Mouse (Mus musculus) left cerebral cortex, postnatal 25 days (tissue): ENCODE results near the gene Gm20708. TPM values are rescaled to one million over a fixed set of nuclear protein-coding genes. Genes with fewer than 3 reads are reported as not detected.

ENCODE experiments used
- DNase-seq, 2 experiments: peaks; one replicate each; pipeline ENCODE4 v3.0.0; 2022; ENCODE audit warnings: low spot score in 2 of 2, mixed read lengths in 1 of 2
- intact Hi-C: fragments of 180-260 bp; cut with DNase I; formaldehyde crosslinking; loops from one replicate; pipeline ENCODE4 v1.15.1; 2025
- total RNA-seq, 2 experiments: library from RNA; stranded (reverse); gene quantifications; 2 replicates each; pipeline ENCODE4 v1.2.3; 2021

Gm20708 gene
- total RNA-seq, 2 experiments from 2014 or later = 1.7 to 2.4 TPM

DNA sequence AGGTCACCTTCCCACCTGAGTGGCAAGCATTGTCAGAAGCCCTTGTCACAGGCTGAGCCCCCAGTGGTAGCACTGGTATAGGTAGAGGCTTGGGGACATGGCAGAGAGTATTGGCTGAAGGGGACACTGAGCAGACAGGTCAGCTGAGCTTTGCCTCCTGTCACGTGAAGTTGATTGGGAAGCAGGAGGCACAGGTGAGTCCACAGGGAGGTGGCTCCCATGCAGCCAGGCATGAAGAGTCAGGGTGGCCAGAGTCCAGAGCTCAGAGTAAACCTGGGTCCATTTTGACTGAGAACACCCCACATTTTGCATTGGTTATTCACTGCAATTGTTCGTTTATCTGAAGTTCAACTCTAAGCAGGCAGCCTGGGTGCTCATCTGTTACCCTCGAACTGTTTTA, 43.4 kb downstream of the Gm20708 start:
- intact Hi-C loops = no loop called here
- DNase-seq = no peak

DNA sequence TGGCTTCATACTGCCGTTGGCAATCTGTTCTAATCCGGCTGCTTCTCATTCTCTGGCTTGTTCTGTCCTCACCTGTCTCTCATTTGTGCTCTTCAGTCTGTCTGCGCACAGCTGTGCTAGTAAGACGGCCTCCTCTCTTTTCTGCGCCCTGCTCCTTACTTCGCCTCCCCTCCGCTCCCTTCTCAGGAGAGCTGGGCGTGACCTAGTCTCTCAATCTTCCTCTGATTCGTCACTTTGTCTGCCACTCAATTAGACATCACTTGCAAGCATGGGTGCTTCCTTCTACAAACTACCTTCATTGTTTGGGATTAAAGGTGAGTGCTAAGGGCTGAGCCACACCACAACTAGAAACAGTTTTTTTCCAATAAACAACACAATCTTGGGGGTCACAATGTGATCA, 44.8 kb downstream of the Gm20708 start:
- intact Hi-C loops = no loop called here
- DNase-seq = no peak

DNA sequence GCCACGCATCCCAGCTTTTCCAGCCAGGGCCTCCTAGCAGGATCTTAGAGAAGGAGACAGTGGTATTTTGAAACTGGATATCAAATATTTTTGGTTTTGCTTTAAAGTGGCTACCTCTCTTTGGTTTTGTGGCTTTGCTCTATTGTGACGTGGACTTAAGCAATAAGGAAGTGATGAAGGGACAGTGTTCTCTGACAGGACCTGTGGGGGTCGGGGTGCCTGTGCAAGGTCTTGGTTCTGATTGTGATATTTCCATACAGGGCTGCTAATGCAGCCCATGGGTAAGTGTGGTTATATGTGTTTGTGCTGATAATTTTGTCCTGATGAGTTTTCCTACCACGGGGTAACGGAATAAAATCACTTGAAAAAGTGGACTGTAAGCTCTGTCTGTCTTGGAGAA, 45.9 kb downstream of the Gm20708 start:
- intact Hi-C loops = no loop called here
- no peak for DNase-seq

DNA sequence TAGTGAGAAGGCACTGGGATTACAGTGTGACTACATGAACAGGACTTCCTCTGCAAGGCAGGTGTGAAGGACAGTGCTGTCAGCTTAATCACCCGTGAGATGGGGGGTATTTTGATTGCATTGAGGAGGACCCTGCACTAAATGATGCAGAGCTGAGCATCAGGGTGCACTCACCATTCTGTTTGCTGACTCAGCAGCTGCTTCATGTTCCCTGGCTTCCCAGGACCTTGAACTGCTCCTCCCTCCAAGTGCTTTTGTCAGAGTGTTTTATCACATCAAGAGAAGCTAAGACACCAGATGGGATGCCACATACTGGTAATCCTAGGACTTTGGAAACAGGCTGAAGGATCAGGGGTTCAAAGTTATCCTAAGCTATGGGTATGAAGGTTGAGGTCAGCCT, 46.5 kb downstream of the Gm20708 start:
- no peak for DNase-seq
- intact Hi-C loops = no loop called here

DNA sequence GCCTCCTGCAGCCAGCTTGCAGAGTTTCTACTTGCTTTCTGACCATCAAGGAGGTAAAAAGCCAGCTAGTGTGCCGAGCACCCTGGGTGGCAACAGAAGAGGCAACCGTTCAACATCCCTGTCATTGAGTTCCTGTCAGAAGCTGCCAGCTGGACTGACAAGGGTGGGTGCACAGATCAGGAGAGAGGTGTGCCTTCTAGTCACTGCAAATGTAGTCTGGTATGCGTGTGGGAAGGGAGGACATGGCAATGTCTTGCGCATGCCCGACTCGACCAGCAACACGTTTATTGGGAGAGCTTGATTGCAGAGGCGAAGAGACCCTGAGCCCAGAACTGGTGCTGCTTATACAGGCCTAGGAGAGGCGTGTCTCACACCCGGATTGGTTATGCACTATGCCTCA, 48.0 kb downstream of the Gm20708 start:
- intact Hi-C loops = no loop called here

DNA sequence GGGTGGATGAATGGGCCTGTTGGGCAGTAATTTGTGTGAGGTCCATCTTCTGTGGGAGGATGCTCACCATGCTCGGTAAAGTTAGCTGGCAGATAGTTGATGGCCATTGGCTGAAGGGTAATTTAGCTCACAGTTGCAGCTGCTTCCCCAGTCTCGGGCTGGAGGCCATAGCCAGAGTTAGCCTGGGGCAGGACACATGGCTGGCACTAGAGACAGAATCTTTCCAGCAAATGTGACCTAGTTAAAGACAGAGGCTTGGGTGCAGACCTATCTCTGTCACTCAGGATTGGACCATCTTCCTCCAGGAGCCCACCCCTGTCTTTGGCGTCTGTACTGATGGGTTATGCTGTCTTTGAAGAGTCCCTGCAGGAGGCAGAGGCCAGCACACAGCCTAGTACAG, 48.9 kb downstream of the Gm20708 start:
- intact Hi-C loops = no loop called here
- no peak for DNase-seq

More for the DNA sequence above, 48.0 kb downstream of the Gm20708 start:
- no peak for DNase-seq

DNA sequence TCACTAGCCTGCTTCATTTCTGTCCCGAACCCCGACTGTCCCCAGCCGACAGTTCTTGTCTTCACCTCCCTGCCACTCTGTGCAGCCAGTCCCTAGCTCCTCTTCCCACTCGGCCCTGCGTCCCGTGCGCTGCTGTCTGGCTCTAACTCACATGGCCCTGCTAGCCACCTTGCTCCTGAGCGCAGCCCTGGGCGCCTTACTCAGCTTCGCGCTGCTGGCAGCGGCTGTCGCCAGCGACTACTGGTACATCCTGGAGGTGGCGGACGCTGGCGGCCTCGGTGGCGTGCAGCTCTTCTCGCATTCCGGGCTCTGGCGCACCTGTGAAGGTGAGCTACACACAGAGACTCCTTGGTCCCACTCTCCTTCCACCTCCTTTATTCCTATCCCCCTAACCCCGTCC, 51.1 kb downstream of the Gm20708 start, which contains the start of gene Tmem235:
TSS of gene Tmem235 (plus strand) at position 152 of the 400 bp plus-strand sequence.
- intact Hi-C loops = no loop called here

DNA sequence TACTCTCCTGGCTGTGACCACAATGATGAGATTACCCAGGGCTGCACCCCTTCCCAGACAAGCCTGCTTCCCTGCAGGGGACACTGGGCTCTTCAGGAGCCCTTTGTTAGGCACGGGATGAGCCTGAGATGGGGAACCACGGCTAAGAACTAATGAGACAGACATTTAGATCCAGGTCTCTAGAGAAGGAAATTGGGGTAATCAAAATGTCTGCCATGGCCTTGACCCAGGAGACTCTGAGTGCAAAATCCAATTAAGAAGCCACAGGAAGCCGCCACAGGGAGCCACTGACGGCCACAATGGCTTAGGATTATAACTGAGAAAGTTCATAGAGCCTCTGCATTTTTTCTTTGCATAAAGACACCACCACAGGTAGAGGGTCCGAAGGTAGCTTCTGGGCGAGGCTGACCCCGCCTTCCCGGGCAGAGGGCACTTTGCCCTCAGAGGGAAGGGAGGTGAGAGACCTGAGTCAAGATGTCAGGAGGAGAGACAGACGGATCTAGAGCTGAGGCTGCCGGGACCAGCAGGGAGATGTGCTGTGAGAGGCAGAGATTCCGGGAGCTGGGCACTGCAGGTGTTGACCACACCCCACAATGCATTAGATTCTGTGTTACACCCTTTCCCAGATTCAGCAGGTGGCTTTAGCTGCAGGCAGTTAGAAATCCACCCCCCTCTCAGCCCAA, 53.8 kb downstream of the Gm20708 start:
- intact Hi-C loops = no loop called here
- DNase-seq = no peak

More for the DNA sequence above, 51.1 kb downstream of the Gm20708 start, which contains the start of gene Tmem235:
- DNase-seq = no peak

DNA sequence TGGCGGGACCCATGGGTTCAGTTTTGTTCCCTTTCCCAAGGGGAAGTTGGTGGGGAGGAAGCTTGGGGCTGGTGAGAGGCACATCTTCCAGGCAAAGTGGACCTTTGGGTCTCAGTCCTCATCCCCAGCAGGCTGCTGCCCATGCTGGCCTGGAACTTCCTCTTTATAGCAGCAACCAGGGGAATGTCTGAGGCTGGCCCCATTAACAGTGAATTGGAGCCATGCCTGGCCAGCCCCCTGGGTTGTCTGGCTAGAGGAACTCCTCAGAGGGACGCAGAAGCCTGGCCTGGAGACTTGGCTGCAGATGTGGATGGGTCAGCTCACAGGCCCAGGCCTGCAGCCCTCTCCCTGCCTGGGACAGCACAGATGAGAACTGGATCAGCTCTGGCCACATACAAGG, 55.3 kb downstream of the Gm20708 start:
- intact Hi-C loops = no loop called here
- no peak for DNase-seq

DNA sequence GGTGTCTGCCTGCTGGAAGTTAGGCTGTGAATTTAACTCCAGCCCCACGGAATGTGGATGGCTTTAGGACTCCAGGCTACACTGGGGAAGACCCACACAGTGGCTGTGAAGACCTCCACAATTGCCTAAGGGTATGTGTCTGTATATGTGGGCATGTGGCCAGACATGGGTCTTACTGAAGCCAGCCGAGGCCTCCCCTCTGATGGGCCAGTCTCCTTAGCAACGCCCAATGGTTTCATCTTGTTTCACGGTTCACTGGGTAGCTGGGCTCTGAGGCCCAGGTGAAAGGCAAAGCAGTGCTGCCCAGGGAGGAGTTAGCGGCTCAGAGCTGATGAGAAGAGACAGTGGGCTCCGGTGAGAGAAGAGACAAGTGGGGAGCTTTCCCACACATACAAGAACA, 56.5 kb downstream of the Gm20708 start:
- intact Hi-C loops = no loop called here
- no peak for DNase-seq

DNA sequence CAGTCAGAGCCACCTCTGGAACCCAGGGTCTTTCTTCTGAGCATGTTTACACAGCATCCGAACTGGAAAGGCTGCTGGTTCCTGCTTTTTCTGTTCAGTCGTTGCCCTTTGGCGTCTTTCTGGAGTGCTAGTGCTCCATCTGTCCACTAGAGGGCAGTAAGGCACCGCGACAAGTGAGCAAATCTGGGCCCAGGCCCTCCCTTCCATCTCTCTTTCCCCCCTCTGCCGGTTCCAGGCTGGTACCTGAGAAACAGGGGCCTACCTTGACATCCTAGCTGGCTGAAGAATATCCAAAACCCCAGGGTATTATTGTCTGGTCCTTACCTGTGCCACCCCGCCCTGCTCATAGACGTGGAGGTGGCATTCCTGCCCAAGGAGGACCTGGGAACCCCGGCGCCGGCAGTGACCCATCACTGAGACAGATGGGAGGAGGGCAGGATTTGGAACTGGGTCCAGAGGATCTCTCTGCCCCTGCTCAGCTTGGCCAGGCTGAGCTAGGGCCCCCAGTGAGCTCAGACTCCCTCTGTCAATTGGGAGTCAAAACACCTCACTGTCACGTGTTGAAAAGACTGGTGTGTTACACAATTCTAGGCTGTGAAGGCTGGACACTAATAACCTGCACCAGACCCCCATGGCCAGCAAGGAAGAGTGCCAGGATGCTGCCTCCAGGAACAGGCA, 61.4 kb downstream of the Gm20708 start:
- intact Hi-C loops = loop anchor here (1.0 to 5.0 kb wide), 3 partner anchors 151 to 351 kb away; no protein-coding TSS in a partner anchor
- DNase-seq = peak; percentile 78 to 85

DNA sequence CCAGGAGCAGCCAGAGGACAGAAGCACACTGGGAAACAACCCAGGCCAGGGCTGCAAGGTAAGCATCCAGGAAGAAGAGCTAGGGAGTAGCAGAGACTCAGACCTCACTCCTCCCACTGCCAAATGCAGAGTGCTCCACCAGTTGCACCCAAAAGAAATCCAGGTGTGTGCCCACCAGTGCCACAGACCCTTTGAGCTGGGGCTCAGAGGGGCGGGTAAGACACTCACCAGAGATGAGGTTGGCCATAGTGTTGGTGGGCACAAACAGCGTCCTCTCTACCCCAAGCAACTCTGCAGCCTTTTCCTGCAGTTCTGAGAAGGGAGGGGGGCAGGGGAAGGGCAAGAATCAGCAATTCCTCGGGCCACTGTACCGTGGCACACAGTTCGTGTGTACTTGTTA, 61.9 kb downstream of the Gm20708 start:
- no peak for DNase-seq
- intact Hi-C loops = loop anchor here (5.0 kb wide), 1 partner anchor 351 kb away; no protein-coding TSS in a partner anchor

DNA sequence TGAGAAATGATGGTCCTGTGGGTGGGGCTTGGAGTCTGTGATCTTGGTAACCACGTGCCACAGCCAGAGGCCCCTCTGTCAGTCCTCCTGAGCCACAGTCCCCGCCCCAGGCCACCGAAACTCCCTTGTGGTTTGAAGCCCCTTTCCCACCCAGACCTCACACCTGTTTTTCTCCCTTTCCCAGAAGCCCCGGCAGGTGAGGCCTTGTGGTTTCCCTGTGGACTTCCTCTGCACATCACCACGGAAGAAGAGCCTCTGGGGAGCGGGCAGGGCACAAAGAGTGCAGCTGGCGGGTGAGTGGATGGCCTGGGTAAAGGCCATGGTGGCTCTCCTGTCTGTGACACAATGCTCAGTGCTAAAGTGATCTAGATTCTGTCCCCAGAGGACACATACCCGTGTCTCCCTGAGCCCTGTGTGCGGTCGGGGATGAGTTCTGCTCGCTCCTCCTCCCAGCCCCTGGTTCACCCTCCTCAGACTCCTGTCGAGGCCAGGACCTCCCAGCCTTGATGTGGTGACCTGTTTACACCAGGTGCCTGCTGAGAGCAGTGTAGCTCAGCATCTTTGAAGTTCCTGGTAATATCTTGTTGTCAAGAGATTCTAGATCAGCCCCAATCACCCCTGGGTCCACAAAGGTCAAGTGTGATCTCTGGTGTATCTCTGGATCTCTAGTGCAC, 62.6 kb downstream of the Gm20708 start:
- intact Hi-C loops = loop anchor here (2.0 to 5.0 kb wide), 2 partner anchors 97 to 350 kb away; no protein-coding TSS in a partner anchor
- DNase-seq = no peak

DNA sequence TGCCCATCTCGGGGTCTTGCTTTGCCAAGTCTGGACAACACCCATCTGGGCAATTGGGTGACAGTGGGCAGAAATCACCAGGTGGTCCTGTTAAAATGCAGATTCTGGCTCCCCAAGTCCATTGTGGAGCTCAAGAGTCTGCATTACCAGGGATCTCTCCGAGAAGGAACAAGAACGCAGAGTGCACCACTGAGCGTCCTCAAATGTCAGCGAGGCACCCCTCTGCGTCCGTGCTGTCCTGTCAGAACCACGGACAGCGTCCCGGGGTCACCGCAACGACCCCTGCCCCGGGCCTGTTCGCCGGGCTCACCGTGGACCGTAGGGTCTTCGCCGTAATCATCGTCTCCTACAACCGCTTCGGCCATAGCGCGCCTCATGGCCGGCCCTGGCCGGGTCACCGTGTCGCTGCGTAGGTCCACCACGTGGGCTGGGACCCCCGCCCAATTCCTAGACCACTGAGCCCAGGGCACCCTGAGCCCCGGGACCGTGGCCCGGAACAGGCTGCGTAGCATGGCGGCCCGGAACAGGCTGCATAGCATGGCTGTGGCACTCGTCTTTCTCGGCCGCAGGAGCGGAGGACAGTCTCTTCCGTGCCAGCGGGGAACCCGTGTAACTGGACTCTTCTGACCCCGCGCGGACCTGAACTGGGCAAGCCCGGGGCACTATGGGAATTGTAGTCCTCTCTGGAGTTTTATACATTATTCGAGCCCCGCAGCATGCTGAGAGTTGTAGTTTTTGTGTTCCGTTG, 63.6 kb downstream of the Gm20708 start, which contains the start of gene Tha1:
TSS of gene Tha1 (minus strand) at position 621 of the 748 bp plus-strand sequence.
- intact Hi-C loops = loop anchor here (2.0 to 5.0 kb wide), 2 partner anchors 96 to 349 kb away; no protein-coding TSS in a partner anchor
- DNase-seq = peak; percentile 82 to 86

DNA sequence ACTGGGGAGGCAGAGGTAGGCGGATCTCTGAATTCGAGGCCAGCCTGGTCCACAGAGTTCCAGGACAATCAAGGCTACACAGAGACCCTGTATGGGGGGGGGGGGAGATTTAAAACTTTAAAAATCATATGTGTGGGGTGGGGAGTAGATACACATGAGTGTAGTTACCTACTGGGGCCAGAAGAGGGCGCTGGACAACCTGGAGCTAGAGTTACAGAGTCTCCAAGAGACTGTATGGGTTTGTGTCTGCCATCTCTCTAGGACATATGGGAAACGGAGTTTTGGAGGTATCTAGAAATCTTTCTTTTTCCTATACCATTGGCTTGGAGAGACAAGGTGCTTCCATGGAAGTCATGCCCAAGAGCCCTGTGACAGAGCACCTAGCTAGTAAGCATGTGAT, 65.0 kb downstream of the Gm20708 start:
- DNase-seq = no peak
- intact Hi-C loops = loop anchor here (5.0 kb wide), 1 partner anchor 348 kb away; no protein-coding TSS in a partner anchor

DNA sequence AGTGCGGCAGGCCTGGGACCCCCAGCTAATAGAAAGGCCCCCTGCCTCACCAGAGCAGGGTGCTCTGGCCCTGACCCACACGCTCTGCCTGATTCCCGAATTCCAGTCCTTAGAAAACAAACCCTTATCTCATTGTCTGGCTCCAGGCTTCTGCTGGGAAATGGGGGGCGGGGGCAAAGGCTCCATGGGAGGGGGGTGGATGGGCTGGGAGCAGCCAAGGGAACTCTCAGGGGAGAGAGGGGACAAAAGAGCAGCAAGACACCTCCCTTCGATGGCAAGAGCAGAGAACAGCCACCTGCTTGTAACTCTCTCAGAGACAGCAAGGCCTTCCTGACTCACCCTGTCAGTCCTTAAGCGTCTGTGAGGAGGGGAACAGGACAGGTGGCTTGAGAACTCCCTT, 66.2 kb downstream of the Gm20708 start:
- DNase-seq = no peak
- intact Hi-C loops = no loop called here

DNA sequence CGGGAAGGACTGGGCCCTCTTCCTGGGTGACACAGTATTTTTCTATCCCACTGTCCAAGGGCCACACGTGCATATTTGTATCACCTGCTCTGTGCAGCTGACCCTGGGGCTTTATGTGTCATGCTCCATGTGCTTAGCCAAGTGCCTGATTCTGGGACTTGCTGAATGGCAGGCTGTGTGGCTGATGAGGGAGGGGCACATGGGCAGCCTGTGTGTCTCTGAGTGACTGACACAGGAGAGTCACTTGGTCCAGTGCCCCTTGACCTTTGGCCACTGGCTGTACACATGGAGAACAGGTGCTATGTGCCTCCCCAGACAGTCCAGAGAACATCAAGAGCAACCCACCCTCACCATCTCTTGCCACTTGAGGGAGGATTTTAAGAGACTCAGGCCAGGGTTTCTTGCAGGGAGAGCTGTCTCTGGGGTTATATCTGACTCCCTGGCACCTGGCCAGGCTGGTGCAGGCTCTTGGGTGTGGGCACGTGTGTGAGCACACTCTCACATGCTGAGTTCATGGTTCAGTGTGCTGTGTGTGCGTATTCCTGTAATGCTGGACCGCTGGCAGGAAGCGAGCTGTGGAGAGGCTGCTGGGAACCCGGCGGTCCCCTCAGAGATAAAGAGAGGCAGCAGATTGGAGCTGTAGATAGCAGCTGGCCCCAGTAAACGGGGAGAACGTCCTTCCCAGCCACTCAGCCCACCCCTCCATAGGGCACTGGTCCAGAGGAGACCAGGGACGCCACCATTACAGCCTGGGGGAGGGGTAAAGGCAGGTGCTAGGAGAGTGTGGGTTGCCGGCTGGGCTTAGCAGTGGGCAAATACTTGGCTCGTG, 68.7 kb downstream of the Gm20708 start:
- intact Hi-C loops = no loop called here
- peak; percentile 31 to 41 for DNase-seq

DNA sequence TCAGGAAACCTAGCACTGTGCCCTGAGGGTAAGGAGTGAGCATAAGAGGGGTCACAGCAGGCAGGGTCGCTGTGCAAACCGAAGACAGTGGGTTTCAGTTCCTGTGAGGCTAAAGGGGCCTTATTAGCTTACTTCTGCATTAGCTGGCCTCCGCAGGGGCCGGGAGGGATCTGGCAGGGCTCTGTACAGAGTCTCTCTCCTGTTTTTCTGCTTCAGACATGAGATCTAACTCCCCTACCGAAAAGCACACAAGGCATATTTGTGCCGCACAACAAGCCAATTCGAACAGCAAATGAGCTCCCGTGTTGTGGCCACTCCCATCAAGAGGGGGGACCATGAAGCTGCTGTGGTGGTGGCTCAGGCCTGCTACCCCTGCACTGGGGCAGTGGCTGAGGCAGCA, 69.4 kb downstream of the Gm20708 start:
- intact Hi-C loops = no loop called here
- DNase-seq = no peak

DNA sequence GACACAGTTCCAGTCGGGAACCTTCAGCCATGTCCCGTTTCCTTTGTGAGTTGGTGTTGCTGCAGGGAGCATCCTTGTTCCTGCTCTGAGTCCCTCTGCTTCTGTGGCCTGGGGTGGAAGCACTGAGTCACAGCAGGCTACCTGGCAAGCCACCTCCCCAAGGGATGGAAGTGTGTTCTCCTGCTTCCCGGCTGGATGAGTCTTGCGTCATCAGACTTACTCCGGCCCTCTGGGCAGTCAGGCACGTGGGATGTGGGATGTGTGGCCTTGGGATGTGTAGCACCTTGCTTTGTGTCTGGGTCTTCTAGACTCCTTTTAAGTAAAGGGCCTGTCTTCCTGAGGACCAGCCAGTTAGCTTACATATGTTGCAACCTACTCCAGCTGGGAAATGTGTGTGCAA, 70.2 kb downstream of the Gm20708 start:
- DNase-seq = no peak
- intact Hi-C loops = no loop called here
